Mouse (Mus musculus) embryonic facial prominence, embryonic 14.5 days (tissue): ENCODE results near the gene B3galt4. TPM values are rescaled to one million over a fixed set of nuclear protein-coding genes. Genes with fewer than 3 reads are reported as not detected.

ENCODE experiments used
- ATAC-seq: fragments of 200-750 bp; cut with Nextera tagmentation; 2 replicates; pipeline ENCODE4 v1.8.0; 2017; ENCODE audit warnings: low read depth, moderate number of reproducible peaks, moderate TSS enrichment
- DNase-seq: peaks from one replicate; pipeline ENCODE4 v3.0.0-alpha.2; 2015; ENCODE audit warnings: low spot score
- H3K27ac ChIP-seq: fragments of 300-500 bp; sonication (generic); replicated peaks from 2 replicates; pipeline ENCODE4 v1.5.1; 2014; ENCODE audit warnings: low read depth, mild to moderate bottlenecking, low read length, moderate library complexity
- H3K27me3 ChIP-seq: fragments of 300-500 bp; sonication (generic); replicated peaks from 2 replicates; pipeline ENCODE4 v1.6.1; 2014; ENCODE audit warnings: low read length; ENCODE audit not compliant: control insufficient read depth, insufficient read depth
- H3K36me3 ChIP-seq: fragments of 300-500 bp; sonication (generic); 2 replicates; pipeline ENCODE4 v1.6.1; 2014; ENCODE audit warnings: low read length, mixed read lengths; ENCODE audit not compliant: control insufficient read depth, insufficient read depth
- H3K4me1 ChIP-seq: fragments of 300-500 bp; sonication (generic); 2 replicates; pipeline ENCODE4 v1.6.1; 2014; ENCODE audit warnings: antibody characterized with exemption, low read length; ENCODE audit not compliant: control insufficient read depth, insufficient read depth
- H3K4me2 ChIP-seq: fragments of 300-500 bp; sonication (generic); 2 replicates; pipeline ENCODE4 v1.6.1; 2014; ENCODE audit warnings: low read depth, mild to moderate bottlenecking, low read length, moderate library complexity, mixed read lengths
- H3K4me3 ChIP-seq: fragments of 300-500 bp; sonication (generic); 2 replicates; pipeline ENCODE4 v1.5.1; 2014; ENCODE audit warnings: low read depth, mild to moderate bottlenecking, low read length
- H3K9ac ChIP-seq: fragments of 300-500 bp; sonication (generic); 2 replicates; pipeline ENCODE4 v1.6.1; 2014; ENCODE audit warnings: low read depth, mild to moderate bottlenecking, low read length, moderate library complexity, mixed read lengths
- H3K9me3 ChIP-seq: fragments of 300-500 bp; sonication (generic); 2 replicates; pipeline ENCODE4 v1.6.1; 2016; ENCODE audit warnings: low read length; ENCODE audit not compliant: control insufficient read depth
- WGBS: fragments of 180-500 bp; shearing (Covaris S2); extraction: QIAGEN DNeasy Blood & Tissue Kit; methylation state at CpG from one replicate; pipeline ENCODE4 v1.1.7; 2014; 5-methylcytosine and 5-hydroxymethylcytosine counted together
- polyA plus RNA-seq: library from polyadenylated mRNA; unstranded; fragments of >200 nt; fragmentation: Nextera tagmentation; extraction: Ambion mirVana; gene quantifications from 2 replicates; pipeline ENCODE4 v1.2.1, GENCODE M21; 2014

Gene B3galt4
- polyA plus RNA-seq, 1 experiment from 2014 or later, result 4.4 TPM

DNA sequence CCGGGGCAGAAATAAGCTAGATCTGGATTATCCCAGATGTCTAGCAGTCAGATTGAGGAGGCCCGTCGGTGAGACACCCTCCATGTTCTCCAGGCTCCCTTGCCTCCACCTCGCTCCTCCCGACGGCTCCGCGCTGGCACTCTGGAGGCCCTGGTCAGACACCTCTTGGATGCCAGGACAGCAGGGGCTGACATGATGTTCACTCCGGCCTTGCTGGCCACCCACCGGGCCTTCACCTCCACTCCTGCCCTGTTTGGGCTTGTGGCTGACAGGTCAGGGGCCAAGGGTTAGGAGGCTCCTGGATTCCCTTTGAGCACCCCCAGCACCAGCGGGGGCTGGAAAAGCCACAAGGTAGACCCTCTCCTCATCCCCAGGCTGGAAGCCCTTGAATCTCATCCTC, 19.3 kb downstream of the B3galt4 start:
- H3K4me1 ChIP-seq, result peaks cover 12% of the 10 kb centered on the region
- H3K27me3 ChIP-seq, result no peaks in the 10 kb centered on the region
- no peaks in the 10 kb centered on the region for H3K9me3 ChIP-seq
- peaks cover 37% of the 10 kb centered on the region for H3K36me3 ChIP-seq
- H3K4me3 ChIP-seq, result no peak overlapping the region
- no peak overlapping the region for H3K27ac ChIP-seq
- WGBS, result 89% methylated on average over 11 of the region's 11 CpGs
- 0 out of 2 replicates have a peak overlapping the region, but pooled peaks have one; percentile 96 for H3K4me2 ChIP-seq
- H3K9ac ChIP-seq, result peak overlapping the region; percentile 79; the same call in 1 of the 2 replicates
- DNase-seq (no peak), ATAC-seq (no peak)

DNA sequence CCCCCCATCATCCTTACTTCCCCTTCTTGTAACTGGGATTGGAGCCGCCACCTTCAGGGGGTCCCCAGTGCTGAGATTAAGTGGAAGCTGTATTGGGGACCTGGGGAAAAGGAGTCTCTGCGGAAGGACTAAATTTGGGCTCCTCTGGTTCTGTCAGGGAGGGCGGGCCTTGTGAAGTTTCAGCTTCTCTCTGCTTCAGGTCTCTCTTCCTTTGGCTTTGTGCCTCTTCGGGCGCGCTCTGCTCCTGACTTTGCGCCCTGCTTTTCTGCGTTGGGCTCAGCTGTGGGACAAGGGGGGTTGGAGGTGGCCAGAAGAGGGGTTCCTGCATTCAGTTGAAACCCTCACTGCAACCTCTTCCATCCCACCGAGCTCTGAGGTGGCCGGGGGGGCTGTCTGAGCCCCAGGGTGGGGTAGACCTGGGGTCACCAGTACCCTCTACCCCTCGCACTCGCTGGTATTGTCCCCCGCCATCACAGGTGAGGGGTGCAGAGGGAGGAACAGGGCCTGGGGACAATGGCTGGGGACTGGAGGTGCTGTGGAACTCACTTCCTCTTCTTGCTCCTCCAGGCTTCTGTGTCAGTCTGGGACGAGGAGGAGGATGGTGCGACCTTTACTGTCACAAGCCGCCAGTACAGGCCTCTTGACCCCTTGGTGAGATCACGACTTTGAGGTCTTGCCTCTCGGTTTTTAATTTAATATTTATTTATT, 20.0 kb downstream of the B3galt4 start:
- H3K27ac ChIP-seq, result no peak overlapping the region; the same call in 1 of the 2 replicates
- ATAC-seq, result no peak
- H3K27me3 ChIP-seq, result no peaks in the 10 kb centered on the region
- H3K4me3 ChIP-seq, result peak overlapping the region; percentile 81
- WGBS, result 36% methylated on average over 14 of the region's 18 CpGs
- H3K9ac ChIP-seq, result peak overlapping the region; percentile 79
- H3K36me3 ChIP-seq, result peaks cover 39% of the 10 kb centered on the region
- H3K4me2 ChIP-seq, result peak overlapping the region; percentile 96
- DNase-seq, result no peak
- no peaks in the 10 kb centered on the region for H3K9me3 ChIP-seq
- H3K4me1 ChIP-seq, result peaks cover 12% of the 10 kb centered on the region

DNA sequence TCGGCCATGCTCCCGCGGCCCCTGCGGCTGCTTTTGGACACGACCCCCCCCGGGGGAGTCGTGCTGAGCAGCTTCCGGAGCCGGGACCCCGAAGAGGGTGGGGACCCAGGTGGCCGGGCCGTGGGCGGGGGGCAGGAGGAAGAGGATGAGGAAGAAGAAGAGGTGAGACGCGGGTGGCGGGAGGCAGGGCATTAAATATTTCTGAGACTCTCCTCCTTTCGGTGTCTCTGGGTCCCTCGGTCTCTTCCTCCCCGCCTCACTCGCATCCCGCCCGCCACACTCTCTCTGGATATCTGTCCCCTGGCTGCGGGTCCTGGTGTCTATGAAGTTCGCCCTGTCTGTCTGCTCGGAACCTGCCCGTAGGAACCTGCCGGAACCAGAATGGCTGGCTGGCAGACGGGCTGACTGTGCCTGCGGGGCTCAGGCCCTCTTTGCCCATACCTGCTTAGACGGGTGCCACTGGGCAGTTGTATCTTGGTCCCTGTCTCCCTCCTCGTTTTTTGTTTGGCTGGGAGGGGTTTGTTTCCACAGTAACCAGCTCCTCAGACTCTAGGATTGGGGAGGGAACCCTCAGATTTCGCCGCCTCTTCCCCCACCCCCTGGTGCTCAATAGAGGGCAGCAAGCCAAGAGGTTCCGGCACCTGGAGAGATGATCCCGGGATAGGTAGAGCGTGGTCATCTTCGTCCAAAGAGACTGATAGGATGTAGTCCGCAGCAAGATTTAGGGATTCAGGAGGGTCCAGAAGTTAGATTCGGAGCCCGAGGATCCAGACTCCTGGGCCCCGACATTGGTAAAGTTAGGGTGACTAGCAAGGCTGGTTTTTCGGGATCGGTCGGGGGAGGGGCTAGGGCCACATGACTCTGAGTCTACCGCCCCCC, 20.8 kb downstream of the B3galt4 start:
- Histone ChIP-seq H3K4me2 (peak overlapping the region; percentile 96), H3K9me3 (no peaks in the 10 kb centered on the region), H3K36me3 (peaks cover 38% of the 10 kb centered on the region), H3K9ac (peak overlapping the region; percentile 79), H3K27ac (peak overlapping the region; percentile 91), H3K4me3 (peak overlapping the region; percentile 81), H3K27me3 (no peaks in the 10 kb centered on the region), H3K4me1 (peaks cover 12% of the 10 kb centered on the region)
- ATAC-seq (peak; percentile 26), DNase-seq (peak; percentile 77)
- WGBS, result 1% methylated on average over 36 of the region's 45 CpGs

DNA sequence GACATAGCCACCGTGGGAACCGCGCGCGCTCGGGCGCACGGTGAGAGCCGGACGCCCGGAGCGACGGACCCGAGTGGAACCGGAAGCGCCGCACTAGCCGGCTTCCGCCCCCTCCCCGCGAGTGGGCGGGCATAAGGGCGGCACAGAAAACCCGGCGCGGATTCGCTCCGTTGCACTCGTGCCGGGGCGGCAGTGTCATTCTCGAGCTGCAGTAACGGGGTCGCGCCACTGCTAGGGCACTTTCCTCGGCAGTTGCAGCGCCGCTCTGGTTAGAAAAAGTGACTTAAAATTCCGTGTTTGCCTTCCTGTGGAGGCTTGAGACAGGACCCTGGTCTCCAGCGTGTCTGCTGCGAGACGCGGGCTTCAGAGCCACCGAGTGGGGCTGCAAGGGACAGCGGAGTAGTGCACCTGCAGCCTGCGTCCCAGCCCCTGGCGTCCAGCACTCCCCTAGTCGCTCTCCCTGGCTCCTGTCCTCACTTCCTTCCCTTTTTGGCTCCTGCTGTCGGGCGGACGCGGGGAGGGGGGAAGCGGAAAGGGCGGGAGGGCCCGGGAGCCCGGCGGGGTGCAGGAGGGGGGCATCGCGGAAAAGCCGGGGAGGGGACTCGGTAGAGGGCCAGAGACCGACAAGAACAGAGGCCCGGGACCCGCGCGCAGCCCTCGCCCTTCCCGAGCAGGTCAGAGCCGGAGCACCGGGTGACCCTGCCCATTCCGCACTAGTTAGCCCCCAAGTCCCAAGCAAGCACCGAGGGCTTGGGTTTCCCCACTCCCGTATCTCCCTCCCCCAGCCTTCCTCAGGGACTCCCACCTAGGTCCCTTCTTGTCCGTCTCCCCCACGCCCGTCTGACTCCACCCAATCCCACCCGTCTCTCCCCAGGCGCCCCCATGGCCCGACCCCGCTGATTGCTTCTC, 21.7 kb downstream of the B3galt4 start, which contains the start of gene Rgl2:
Rgl2 (plus strand) TSS at position 173 of the 909 bp plus-strand sequence.
- Histone ChIP-seq H3K9ac (peak within 1 kb of the TSS; percentile 79), H3K9me3 (no peaks in the 10 kb centered on the region), H3K4me2 (peak within 1 kb of the TSS; percentile 96), H3K4me1 (peaks cover 12% of the 10 kb centered on the region), H3K27me3 (no peaks in the 10 kb centered on the region), H3K36me3 (peaks cover 33% of the 10 kb centered on the region), H3K27ac (peak within 1 kb of the TSS; percentile 91), H3K4me3 (peak within 1 kb of the TSS; percentile 81)
- peak; percentile 90 for ATAC-seq
- peak; percentile 95 for DNase-seq
- WGBS, result 1% methylated on average over 38 of the region's 80 CpGs

DNA sequence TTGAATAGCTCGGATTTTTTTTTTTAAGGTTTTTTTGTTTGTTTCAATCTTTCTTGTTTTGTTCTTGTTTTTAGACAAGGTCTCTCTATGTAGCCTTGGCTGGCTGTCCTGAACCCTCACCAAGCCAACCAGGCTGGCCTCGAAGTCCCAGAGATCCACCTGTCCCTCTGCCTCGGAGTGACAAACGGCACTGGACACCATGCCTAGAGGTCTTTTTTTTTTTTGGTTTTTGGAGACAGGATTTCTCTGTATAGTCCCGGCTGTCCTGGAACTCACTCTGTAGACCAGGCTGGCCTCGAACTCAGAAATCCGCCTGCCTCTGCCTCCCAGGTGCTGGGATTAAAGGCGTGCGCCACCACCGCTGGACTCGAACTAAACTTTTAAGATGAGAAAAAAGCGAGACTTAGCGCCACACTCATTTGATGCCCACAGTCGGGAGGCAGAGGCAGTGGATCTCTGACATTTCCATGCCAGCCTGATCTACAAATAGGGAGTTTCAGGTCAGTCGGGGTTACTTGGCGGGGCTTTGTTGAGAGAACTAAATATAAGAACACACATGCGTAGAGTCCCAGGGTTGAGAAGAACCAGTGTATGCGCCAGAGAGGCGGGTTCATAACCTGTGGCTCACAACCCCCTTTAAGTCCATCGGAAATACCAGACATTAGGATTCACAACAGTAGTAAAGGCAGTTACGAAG, 22.9 kb downstream of the B3galt4 start:
- Histone ChIP-seq H3K27me3 (no peaks in the 10 kb centered on the region), H3K27ac (no peak overlapping the region), H3K36me3 (peaks cover 27% of the 10 kb centered on the region), H3K9me3 (no peaks in the 10 kb centered on the region), H3K9ac (peak overlapping the region; percentile 79), H3K4me3 (peak overlapping the region; percentile 81), H3K4me1 (peaks cover 12% of the 10 kb centered on the region), H3K4me2 (peak overlapping the region; percentile 96)
- DNase-seq (no peak), ATAC-seq (no peak)
- 63% methylated on average over 21 of the region's 21 CpGs for WGBS

DNA sequence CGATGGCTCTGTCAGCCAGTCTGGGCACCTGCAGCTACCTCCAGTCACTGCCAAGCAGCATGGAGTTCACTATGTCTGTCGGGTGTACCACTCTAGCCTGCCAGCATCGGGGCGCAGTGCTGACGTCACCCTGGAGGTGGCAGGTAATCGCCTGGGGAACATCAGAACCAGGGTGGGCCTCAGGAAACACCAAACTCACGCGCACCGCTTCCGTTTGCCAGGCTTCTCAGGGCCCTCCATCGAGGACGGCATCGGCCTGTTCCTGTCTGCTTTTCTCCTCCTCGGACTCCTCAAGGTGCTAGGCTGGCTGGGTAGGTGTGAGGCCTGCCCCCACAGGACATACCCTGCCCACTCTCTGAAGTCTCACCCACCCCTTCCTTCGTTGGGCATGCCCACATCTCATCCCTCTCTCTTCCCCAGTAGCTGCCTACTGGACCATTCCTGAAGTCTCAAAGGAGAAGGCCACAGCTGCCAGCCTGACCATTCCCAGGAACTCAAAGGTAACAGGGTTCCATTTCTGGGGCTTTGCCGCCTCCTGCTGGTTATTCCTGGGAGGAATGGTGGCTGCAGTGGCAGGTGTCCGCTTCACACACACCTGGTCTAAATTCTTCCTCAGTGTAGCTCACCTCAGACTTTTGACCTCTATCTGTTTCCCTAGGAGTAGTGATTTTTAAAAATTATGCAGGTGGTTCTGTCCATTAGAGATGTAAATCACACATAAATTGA, 24.9 kb downstream of the B3galt4 start:
- H3K36me3 ChIP-seq, result peaks cover 16% of the 10 kb centered on the region
- no peaks in the 10 kb centered on the region for H3K9me3 ChIP-seq
- no peak overlapping the region for H3K27ac ChIP-seq
- no peak overlapping the region for H3K4me2 ChIP-seq
- H3K4me3 ChIP-seq, result no peak overlapping the region
- no peak for ATAC-seq
- no peak for DNase-seq
- peaks cover 8% of the 10 kb centered on the region for H3K4me1 ChIP-seq
- no peak overlapping the region for H3K9ac ChIP-seq
- 74% methylated on average over 13 of the region's 17 CpGs for WGBS
- H3K27me3 ChIP-seq, result no peaks in the 10 kb centered on the region

DNA sequence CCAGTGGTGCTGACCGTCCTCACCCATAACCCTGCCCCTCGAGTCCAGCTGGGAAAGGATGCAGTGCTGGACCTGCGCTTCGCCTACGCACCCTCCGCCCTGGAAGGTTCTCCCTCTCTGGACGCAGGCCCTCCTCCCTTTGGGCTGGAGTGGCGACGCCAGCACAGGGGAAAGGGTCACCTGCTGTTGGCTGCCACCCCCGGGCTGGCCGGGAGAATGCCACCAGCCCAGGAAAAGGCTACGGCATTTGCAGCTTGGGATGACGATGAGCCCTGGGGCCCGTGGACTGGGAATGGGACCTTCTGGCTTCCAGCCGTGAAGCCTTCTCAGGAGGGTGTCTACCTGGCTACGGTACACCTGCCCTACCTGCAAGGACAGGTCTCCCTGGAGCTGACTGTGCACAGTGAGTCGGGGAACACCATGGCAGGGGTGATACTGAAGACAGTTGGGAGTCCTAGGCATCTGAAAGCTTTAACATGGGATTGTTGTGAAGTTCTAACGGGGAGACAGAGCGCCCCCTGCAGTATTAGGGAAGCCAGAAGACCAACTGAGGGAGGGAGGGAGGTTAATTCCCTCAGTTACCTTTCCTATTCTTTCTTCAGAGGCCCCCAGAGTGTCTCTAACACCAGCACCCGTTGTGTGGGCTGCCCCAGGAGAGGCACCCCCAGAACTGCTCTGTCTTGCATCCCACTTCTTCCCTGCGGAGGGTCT, 25.7 kb downstream of the B3galt4 start:
- no peak for ATAC-seq
- H3K27ac ChIP-seq, result no peak overlapping the region
- no peaks in the 10 kb centered on the region for H3K9me3 ChIP-seq
- DNase-seq, result no peak
- 86% methylated on average over 21 of the region's 21 CpGs for WGBS
- peaks cover 16% of the 10 kb centered on the region for H3K36me3 ChIP-seq
- no peak overlapping the region for H3K4me3 ChIP-seq
- H3K4me2 ChIP-seq, result no peak overlapping the region
- peaks cover 5% of the 10 kb centered on the region for H3K4me1 ChIP-seq
- no peak overlapping the region for H3K9ac ChIP-seq
- no peaks in the 10 kb centered on the region for H3K27me3 ChIP-seq
